Mouse (Mus musculus) MEL (cell line): ENCODE measurements around the gene Tpmt.

Source experiments
- CTCF ChIP-seq, 3 experiments: IDR thresholded peaks in 2 of 3; conservative IDR thresholded peaks in 1 of 3; 2 replicates each; pipeline ENCODE4 v1.5.1; 2011 to 2012; ENCODE audit warnings: low read length in 3 of 3, low read depth in 2 of 3, mild to moderate bottlenecking in 2 of 3, improper control_type of control experiment in 1 of 3, inconsistent platforms in 1 of 3, mixed read lengths in 1 of 3, moderate library complexity in 1 of 3; ENCODE audit not compliant: control insufficient read depth in 1 of 3, insufficient read depth in 1 of 3, poor library complexity in 1 of 3, severe bottlenecking in 1 of 3
- EP300 ChIP-seq, 2 experiments: IDR thresholded peaks; 2 replicates each; pipeline ENCODE4 v1.6.1; 2011; ENCODE audit warnings: improper control_type of control experiment in 2 of 2, low read length in 2 of 2, low read depth in 1 of 2, mild to moderate bottlenecking in 1 of 2
- POLR2A ChIP-seq, 2 experiments: IDR thresholded peaks; 2 replicates each; pipeline ENCODE4 v1.6.1; 2011 to 2012; ENCODE audit warnings: low read length in 2 of 2, mild to moderate bottlenecking in 2 of 2, control low read depth in 1 of 2, improper control_type of control experiment in 1 of 2, low read depth in 1 of 2, moderate library complexity in 1 of 2; ENCODE audit not compliant: control insufficient read depth in 1 of 2, insufficient read depth in 1 of 2, poor library complexity in 1 of 2
- RCOR1 ChIP-seq: IDR thresholded peaks from 2 replicates; pipeline ENCODE4 v1.6.1; 2012; ENCODE audit warnings: low read depth, mild to moderate bottlenecking, inconsistent platforms, low read length, improper control_type of control experiment
- ZC3H11A ChIP-seq: IDR thresholded peaks from 2 replicates; pipeline ENCODE4 v1.6.1; 2012; ENCODE audit warnings: low read depth, mild to moderate bottlenecking, inconsistent platforms, low read length, improper control_type of control experiment

DNA sequence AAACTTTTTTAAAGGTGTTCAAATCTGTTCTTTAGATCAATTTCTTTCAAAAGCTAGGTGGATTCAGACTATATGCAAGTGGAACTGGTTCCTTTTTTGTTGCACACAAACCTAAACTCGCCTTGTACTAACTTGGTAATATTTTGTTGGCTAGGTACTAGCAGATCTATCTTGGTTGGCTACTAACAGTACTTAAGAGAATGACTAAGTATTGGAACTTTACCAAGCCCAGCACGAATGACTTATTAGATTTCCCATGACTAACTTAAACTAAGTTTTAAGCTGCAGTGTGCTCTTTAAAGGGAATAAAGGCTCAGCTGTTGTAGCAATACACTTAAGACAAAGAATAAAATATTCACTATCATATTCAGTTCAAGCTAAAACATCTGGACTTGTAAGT lies 44.7 kb upstream of the Tpmt start:
- TF ChIP-seq POLR2A (IDR thresholded peaks at IDR 0.05; ENCODE audit: control insufficient read depth in 1 of 2, insufficient read depth in 1 of 2, low read depth in 1 of 2, low read length in 2 of 2, poor library complexity in 1 of 2) = no peak
- no peak for TF ChIP-seq ZC3H11A
- TF ChIP-seq CTCF (IDR thresholded peaks at IDR 0.05 in 2 of 3, conservative IDR thresholded peaks at IDR 0.05 in 1 of 3; ENCODE audit: control insufficient read depth in 1 of 3, insufficient read depth in 1 of 3, low read depth in 2 of 3, low read length in 3 of 3, poor library complexity in 1 of 3, severe bottlenecking in 1 of 3) = no peak
- no peak for TF ChIP-seq EP300 (IDR thresholded peaks at IDR 0.05; ENCODE audit: low read depth in 1 of 2, low read length in 2 of 2)
- no peak for TF ChIP-seq RCOR1
